Mouse (Mus musculus): ENCODE data around the gene Ptchd3.
A peak's percentile ranks its signal among the peaks of the same experiment; 100 is the strongest.

GRCm38 (mm10) chr11:121847790-121848299 lies 17.8 kb downstream of the Ptchd3 start:
- TF ChIP-seq POLR2A (IDR thresholded peaks at IDR 0.05; ENCODE audit: low read depth, low read length) (peak; percentile 88), CTCF (IDR thresholded peaks at IDR 0.05; ENCODE audit: borderline replicate concordance, insufficient read depth, low read length) (no peak)
